Mouse (Mus musculus) gastrocnemius, postnatal 4 days (tissue): ENCODE measurements around the gene Nup133. TPM values are rescaled to one million over a fixed set of nuclear protein-coding genes. Genes with fewer than 3 reads are reported as not detected.
A peak's percentile ranks its signal among the peaks of the same experiment; 100 is the strongest.

Experiments used
- DNase-seq, 2 experiments: peaks; one replicate each; pipeline ENCODE4 v3.0.0; 2021 to 2022; ENCODE audit warnings: low spot score in 2 of 2, mixed read lengths in 2 of 2
- total RNA-seq, 2 experiments: library from RNA; stranded (reverse); gene quantifications; 2 replicates each; pipeline ENCODE4 v1.2.3; 2021

Gene Nup133
- total RNA-seq, 2 experiments from 2014 or later = 17.1 to 19.7 TPM

- DNase-seq = peak in 1 of 2 experiments; percentile 71
Observed at GRCm38 (mm10) chr8:123891271-123891670, 57.8 kb downstream of the Nup133 start.

- no peak for DNase-seq
Observed at GRCm38 (mm10) chr8:123889797-123890196, 59.3 kb downstream of the Nup133 start.

GRCm38 (mm10) chr8:123887956-123888355, 61.1 kb downstream of the Nup133 start:
- no peak for DNase-seq

GRCm38 (mm10) chr8:123887163-123887562, 61.9 kb downstream of the Nup133 start:
- no peak for DNase-seq

- DNase-seq = no peak
Observed at GRCm38 (mm10) chr8:123884721-123885565, 64.1 kb downstream of the Nup133 start.

GRCm38 (mm10) chr8:123883094-123883493, 66.0 kb downstream of the Nup133 start:
- DNase-seq = peak in 1 of 2 experiments; percentile 52

- DNase-seq = no peak
Observed at GRCm38 (mm10) chr8:123882412-123882811, 66.7 kb downstream of the Nup133 start.

- DNase-seq = no peak
Observed at GRCm38 (mm10) chr8:123880821-123881350, 68.2 kb downstream of the Nup133 start.

GRCm38 (mm10) chr8:123880271-123880670, 68.8 kb downstream of the Nup133 start:
- DNase-seq = no peak

GRCm38 (mm10) chr8:123877865-123878264, 71.2 kb downstream of the Nup133 start:
- DNase-seq = no peak

GRCm38 (mm10) chr8:123874324-123874723, 74.7 kb downstream of the Nup133 start:
- no peak for DNase-seq

GRCm38 (mm10) chr8:123873364-123873763, 75.7 kb downstream of the Nup133 start:
- no peak for DNase-seq

- DNase-seq = peak in 1 of 2 experiments; percentile 40
Observed at GRCm38 (mm10) chr8:123872048-123872447, 77.0 kb downstream of the Nup133 start.

- no peak for DNase-seq
Observed at GRCm38 (mm10) chr8:123866971-123867370, 82.1 kb downstream of the Nup133 start.

- DNase-seq = no peak
Observed at GRCm38 (mm10) chr8:123865786-123866185, 83.3 kb downstream of the Nup133 start.

GRCm38 (mm10) chr8:123860386-123860785, 88.7 kb downstream of the Nup133 start:
- DNase-seq = no peak

GRCm38 (mm10) chr8:123859648-123860259, 89.3 kb downstream of the Nup133 start, which contains the start of gene Ccsap:
Gene Ccsap (minus strand): TSS chr8:123860209.
- DNase-seq = peak in 1 of 2 experiments; percentile 47

- DNase-seq = peak; percentile 77 to 91
Observed at GRCm38 (mm10) chr8:123858941-123859647, 90.0 kb downstream of the Nup133 start.

- DNase-seq = no peak
Observed at GRCm38 (mm10) chr8:123858574-123858940, 90.5 kb downstream of the Nup133 start.

GRCm38 (mm10) chr8:123857361-123857760, 91.7 kb downstream of the Nup133 start:
- no peak for DNase-seq

GRCm38 (mm10) chr8:123854733-123855475, 94.2 kb downstream of the Nup133 start:
- DNase-seq = no peak
